Mouse (Mus musculus) central nervous system, embryonic 18 days (tissue): ENCODE measurements around the gene Iars. TPM values are rescaled to one million over a fixed set of nuclear protein-coding genes. Genes with fewer than 3 reads are reported as not detected.

Source experiments
- polyA plus RNA-seq: library from polyadenylated mRNA; depleted of rRNA; stranded (reverse); fragments of >200 nt; gene quantifications from 2 replicates; pipeline ENCODE4 v1.2.3, GENCODE M21; 2012; rRNA removed

Gene Iars
- polyA plus RNA-seq, result 41.6 and 43.5 TPM in 2 replicates

GRCm38 (mm10) chr13:49681351-49682232, at the start of gene Iars:
Gene Iars, plus strand, starts transcription at chr13:49682100.

GRCm38 (mm10) chr13:49652481-49653179, 29.3 kb upstream of the Iars start, which contains the start of the genes Cenpp and Nol8:
Gene Cenpp, minus strand, starts transcription at chr13:49652785.
Gene Nol8, plus strand, starts transcription at chr13:49653078.

Other genes with a start within 250 kb of the Iars start
- gene Tes3-ps, start 188.8 kb upstream of the Iars start, polyA plus RNA-seq, result 0.32 and 0.36 TPM in 2 replicates
- gene Ecm2, start 177.3 kb upstream of the Iars start, polyA plus RNA-seq, result 2.1 and 2.8 TPM in 2 replicates
- gene Aspn, start 137.7 kb upstream of the Iars start, polyA plus RNA-seq, result 1.0 and 11.4 TPM in 2 replicates
- 0.75 and 3.2 TPM in 2 replicates for gene Omd, start 99.6 kb upstream of the Iars start, polyA plus RNA-seq
- gene Ogn, start 74.1 kb upstream of the Iars start, polyA plus RNA-seq, result 7.8 and 15.6 TPM in 2 replicates
- gene Cenpp, start 29.3 kb upstream of the Iars start, polyA plus RNA-seq, result 2.9 and 3.6 TPM in 2 replicates
- gene Nol8, start 29.0 kb upstream of the Iars start, polyA plus RNA-seq, result 12.8 and 13.4 TPM in 2 replicates
- gene Gm30302, start 116.9 kb downstream of the Iars start, polyA plus RNA-seq, result not detected in 2 replicates